Mouse (Mus musculus): Measurements from ENCODE around the gene Atp5g2. TPM values are rescaled to one million over a fixed set of nuclear protein-coding genes. Genes with fewer than 3 reads are reported as not detected.
"Not testable (repeated sequence)": the region's sequence is repeated elsewhere in the genome, so short reads cannot be mapped to it uniquely, and the experiment has no call there.

Gene Atp5g2
- polyA plus RNA-seq, 1 experiment from 2014 or later, result 64.8 TPM

DNA sequence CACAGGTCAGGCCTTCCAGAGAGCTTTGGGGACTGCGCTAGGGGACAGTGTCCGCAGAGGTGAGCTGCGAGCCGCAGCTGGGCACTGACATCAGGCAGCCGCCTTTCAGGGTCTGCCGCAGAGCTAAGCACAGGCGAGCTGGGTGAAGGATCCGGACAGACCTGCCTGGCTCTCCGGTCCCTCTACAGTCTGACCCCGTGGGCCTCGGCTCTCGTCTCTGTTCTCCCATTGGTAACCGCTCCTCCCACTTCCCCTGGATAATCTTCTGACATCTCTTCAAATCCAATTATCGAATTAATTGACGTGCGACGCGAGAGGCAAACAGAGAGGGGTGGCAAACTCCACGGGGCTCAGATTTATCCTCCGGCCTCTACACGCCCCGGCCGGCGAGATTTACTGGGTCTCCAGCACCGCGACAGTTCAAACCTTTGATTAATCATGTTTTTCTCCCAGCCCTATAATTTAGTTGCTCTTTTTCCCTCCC, 20.2 kb upstream of the Atp5g2 start:
- Histone ChIP-seq H3K4me3 (peak overlapping the region; percentile 67), H3K9me3 (no peaks in the 10 kb centered on the region), H3K27me3 (ENCODE audit: insufficient read depth, poor library complexity, severe bottlenecking) (peaks cover 77% of the 10 kb centered on the region), H3K27ac (no peak overlapping the region), H3K36me3 (no peaks in the 10 kb centered on the region), H3K4me1 (peaks cover 18% of the 10 kb centered on the region)
- WGBS, result under 1% methylated on average over 26 of the region's 26 CpGs
- DNase-seq (ENCODE audit: low spot score), result no peak

- no peaks in the 10 kb centered on the region for H3K36me3 ChIP-seq
- H3K4me1 ChIP-seq, result 0 out of 2 replicates have a peak, but pooled peaks cover 3% of the 10 kb centered on the region
- peaks cover 21% of the 10 kb centered on the region; the same call in 1 of the 2 replicates for H3K27me3 ChIP-seq (ENCODE audit: insufficient read depth, poor library complexity, severe bottlenecking)
- no peaks in the 10 kb centered on the region for H3K9me3 ChIP-seq
- no peak overlapping the region for H3K4me3 ChIP-seq
- H3K27ac ChIP-seq, result no peak overlapping the region
- DNase-seq (ENCODE audit: low spot score), result no peak
- WGBS, result 16% methylated on average over 4 of the region's 4 CpGs
Measured at GRCm38 (mm10) chr15:102685791-102686190, 13.6 kb upstream of the Atp5g2 start.

DNA sequence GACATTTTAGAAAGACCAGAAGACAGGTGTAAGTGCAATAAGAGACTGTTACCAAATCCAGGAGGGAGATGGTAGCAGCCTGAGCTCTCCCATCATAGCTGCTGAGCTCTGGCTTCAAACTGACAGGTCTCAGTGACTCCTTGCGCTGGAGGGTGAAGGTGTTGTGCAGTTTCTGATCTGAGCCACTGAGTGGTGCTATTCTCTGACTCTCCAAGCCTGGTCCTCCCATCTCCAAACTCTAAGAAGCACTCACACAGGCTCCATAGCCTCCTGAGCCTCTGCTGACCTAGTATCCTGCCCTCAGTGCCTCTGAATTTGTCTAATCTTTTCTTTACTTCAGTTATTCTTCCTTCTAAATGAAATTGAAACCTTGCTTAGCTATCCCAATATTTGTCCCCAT, 11.5 kb upstream of the Atp5g2 start:
- H3K4me1 ChIP-seq, result 0 out of 2 replicates have a peak, but pooled peaks cover 3% of the 10 kb centered on the region
- no peaks in the 10 kb centered on the region for H3K9me3 ChIP-seq
- H3K36me3 ChIP-seq, result no peaks in the 10 kb centered on the region
- no peak for DNase-seq (ENCODE audit: low spot score)
- no peak overlapping the region for H3K4me3 ChIP-seq
- no peak overlapping the region for H3K27ac ChIP-seq
- 0% methylated on average over 1 of the region's 1 CpGs for WGBS
- H3K27me3 ChIP-seq (ENCODE audit: insufficient read depth, poor library complexity, severe bottlenecking), result peaks cover 10% of the 10 kb centered on the region; the same call in 1 of the 2 replicates

DNA sequence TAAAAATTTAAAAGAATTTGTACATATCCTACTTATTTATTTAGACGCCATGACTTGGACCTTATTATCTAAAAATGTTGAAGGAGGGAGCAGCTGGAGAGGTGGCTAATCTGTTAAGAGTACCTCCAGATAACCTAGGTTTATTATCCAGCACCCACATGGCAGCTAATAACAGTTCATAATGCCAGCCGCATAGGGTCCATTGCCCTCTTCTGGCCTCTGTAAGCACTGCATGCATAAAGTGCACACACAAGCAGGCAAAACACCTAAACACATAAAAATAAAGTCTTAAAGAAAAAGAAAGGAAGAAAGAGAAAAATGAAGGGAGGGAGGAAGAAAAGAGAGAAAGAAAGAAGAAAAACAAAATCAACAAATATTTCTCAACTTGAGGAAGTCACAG, 4.2 kb upstream of the Atp5g2 start:
- no peak overlapping the region for H3K27ac ChIP-seq
- 87% methylated on average over 2 of the region's 2 CpGs for WGBS
- DNase-seq (ENCODE audit: low spot score), result no peak
- no peaks in the 10 kb centered on the region for H3K27me3 ChIP-seq (ENCODE audit: insufficient read depth, poor library complexity, severe bottlenecking)
- H3K4me3 ChIP-seq, result no peak overlapping the region
- H3K4me1 ChIP-seq, result peaks cover 21% of the 10 kb centered on the region
- H3K9me3 ChIP-seq, result no peaks in the 10 kb centered on the region
- no peaks in the 10 kb centered on the region for H3K36me3 ChIP-seq

- DNase-seq (ENCODE audit: low spot score), result peak; percentile 92
- Histone ChIP-seq H3K4me3 (peak overlapping the region; percentile 72), H3K36me3 (peaks cover 10% of the 10 kb centered on the region; the same call in 1 of the 2 replicates), H3K4me1 (peaks cover 31% of the 10 kb centered on the region), H3K27me3 (ENCODE audit: insufficient read depth, poor library complexity, severe bottlenecking) (no peaks in the 10 kb centered on the region), H3K27ac (peak overlapping the region; percentile 100), H3K9me3 (no peaks in the 10 kb centered on the region)
- WGBS, result 2% methylated on average over 10 of the region's 10 CpGs
Measured at GRCm38 (mm10) chr15:102673548-102673947, 1.4 kb upstream of the Atp5g2 start.

GRCm38 (mm10) chr15:102671721-102672214, 384 bp downstream of the Atp5g2 start:
- under 1% methylated on average over 34 of the region's 34 CpGs for WGBS
- Histone ChIP-seq H3K9me3 (no peaks in the 10 kb centered on the region), H3K27ac (peak overlapping the region; percentile 100), H3K4me1 (peaks cover 31% of the 10 kb centered on the region), H3K27me3 (ENCODE audit: insufficient read depth, poor library complexity, severe bottlenecking) (no peaks in the 10 kb centered on the region), H3K36me3 (peaks cover 23% of the 10 kb centered on the region), H3K4me3 (peak overlapping the region; percentile 72)
- peak; percentile 93 for DNase-seq (ENCODE audit: low spot score)

- no peaks in the 10 kb centered on the region for H3K9me3 ChIP-seq
- peak; percentile 99 for DNase-seq (ENCODE audit: low spot score)
- peaks cover 31% of the 10 kb centered on the region for H3K4me1 ChIP-seq
- H3K27me3 ChIP-seq (ENCODE audit: insufficient read depth, poor library complexity, severe bottlenecking), result no peaks in the 10 kb centered on the region
- peak overlapping the region; percentile 83 for H3K4me3 ChIP-seq
- WGBS, result under 1% methylated on average over 53 of the region's 53 CpGs
- peak overlapping the region; percentile 100 for H3K27ac ChIP-seq
- peaks cover 31% of the 10 kb centered on the region for H3K36me3 ChIP-seq
Measured at GRCm38 (mm10) chr15:102670767-102671575, 1.2 kb downstream of the Atp5g2 start.

GRCm38 (mm10) chr15:102670281-102670680, 1.9 kb downstream of the Atp5g2 start:
- DNase-seq (ENCODE audit: low spot score), result no peak
- 17% methylated on average over 6 of the region's 6 CpGs for WGBS

DNA sequence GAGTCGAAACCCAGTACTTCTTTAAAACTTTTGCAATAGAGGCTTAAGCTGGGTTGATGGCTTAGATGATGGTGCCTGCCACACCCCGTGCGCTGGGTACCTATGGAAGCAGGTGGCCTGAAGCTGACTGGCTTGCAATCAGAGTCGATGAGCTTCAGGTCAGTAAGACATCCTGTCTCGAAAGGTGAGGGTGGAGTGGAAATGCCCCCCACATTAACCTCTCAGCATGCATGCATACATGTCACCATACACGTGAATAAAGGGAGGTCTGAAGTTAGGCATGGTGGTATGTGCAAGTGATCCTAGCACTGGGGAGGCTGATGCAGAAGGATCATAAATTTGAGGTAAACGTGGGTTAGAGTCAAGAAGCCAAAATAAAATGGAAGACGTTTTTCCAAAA, 2.6 kb downstream of the Atp5g2 start:
- no peak for DNase-seq (ENCODE audit: low spot score)
- Histone ChIP-seq H3K4me1 (peaks cover 31% of the 10 kb centered on the region), H3K27ac (peak overlapping the region; percentile 100), H3K36me3 (peaks cover 43% of the 10 kb centered on the region), H3K4me3 (peak overlapping the region; percentile 83), H3K27me3 (ENCODE audit: insufficient read depth, poor library complexity, severe bottlenecking) (no peaks in the 10 kb centered on the region), H3K9me3 (no peaks in the 10 kb centered on the region)
- WGBS, result 87% methylated on average over 8 of the region's 8 CpGs

More at GRCm38 (mm10) chr15:102670281-102670680, 1.9 kb downstream of the Atp5g2 start:
- H3K4me3 ChIP-seq, result peak overlapping the region; percentile 83
- H3K36me3 ChIP-seq, result peaks cover 36% of the 10 kb centered on the region
- H3K27ac ChIP-seq, result peak overlapping the region; percentile 100
- H3K4me1 ChIP-seq, result peaks cover 31% of the 10 kb centered on the region
- no peaks in the 10 kb centered on the region for H3K27me3 ChIP-seq (ENCODE audit: insufficient read depth, poor library complexity, severe bottlenecking)
- no peaks in the 10 kb centered on the region for H3K9me3 ChIP-seq

GRCm38 (mm10) chr15:102665494-102665893, 6.7 kb downstream of the Atp5g2 start:
- 53% methylated on average over 4 of the region's 4 CpGs for WGBS
- no peak overlapping the region for H3K4me3 ChIP-seq
- no peak overlapping the region for H3K27ac ChIP-seq
- no peaks in the 10 kb centered on the region for H3K9me3 ChIP-seq
- peaks cover 79% of the 10 kb centered on the region for H3K36me3 ChIP-seq
- peak; percentile 80 for DNase-seq (ENCODE audit: low spot score)
- no peaks in the 10 kb centered on the region for H3K27me3 ChIP-seq (ENCODE audit: insufficient read depth, poor library complexity, severe bottlenecking)
- H3K4me1 ChIP-seq, result peaks cover 10% of the 10 kb centered on the region; the same call in 1 of the 2 replicates

GRCm38 (mm10) chr15:102663825-102664224, 8.3 kb downstream of the Atp5g2 start:
- DNase-seq (ENCODE audit: low spot score), result no peak
- H3K4me1 ChIP-seq, result no peaks in the 10 kb centered on the region
- H3K27ac ChIP-seq, result no peak overlapping the region
- peaks cover 77% of the 10 kb centered on the region for H3K36me3 ChIP-seq
- H3K9me3 ChIP-seq, result no peaks in the 10 kb centered on the region
- no peak overlapping the region for H3K4me3 ChIP-seq
- 95% methylated on average over 8 of the region's 8 CpGs for whole genome bisulfite sequencing
- no peaks in the 10 kb centered on the region for H3K27me3 ChIP-seq (ENCODE audit: insufficient read depth, poor library complexity, severe bottlenecking)

- WGBS, result no CpG with 5 or more reads among the region's 2 CpGs
- H3K36me3 ChIP-seq, result peaks cover 70% of the 10 kb centered on the region
- DNase-seq (ENCODE audit: low spot score); H3K27ac ChIP-seq; H3K27me3 ChIP-seq (ENCODE audit: insufficient read depth, poor library complexity, severe bottlenecking); H3K4me3 ChIP-seq; H3K9me3 ChIP-seq; H3K4me1 ChIP-seq: not testable (repeated sequence)
Measured at GRCm38 (mm10) chr15:102662601-102663000, 9.6 kb downstream of the Atp5g2 start.

DNA sequence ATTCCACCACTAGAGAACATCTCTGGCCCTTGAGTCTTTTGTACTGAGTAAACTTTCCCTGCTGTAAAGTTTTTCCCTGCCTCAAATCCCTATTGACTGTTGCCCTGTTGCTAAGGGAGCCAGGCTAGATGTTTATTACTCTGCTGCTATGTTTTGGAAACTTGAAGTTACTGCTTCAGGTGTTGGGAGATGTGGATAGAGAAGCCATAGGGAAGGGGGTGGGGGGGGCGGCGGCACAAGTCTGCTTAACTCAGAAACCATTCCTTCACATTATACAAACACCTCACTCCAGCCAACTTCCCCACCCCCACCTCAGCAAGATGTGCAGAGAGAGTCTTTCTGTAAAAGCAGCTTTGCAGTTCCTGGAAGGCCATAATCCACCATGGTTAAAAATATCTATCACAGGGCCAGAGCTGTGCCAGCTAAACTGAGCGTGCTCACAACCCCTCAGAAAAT, 14.2 kb downstream of the Atp5g2 start:
- Histone ChIP-seq H3K27me3 (ENCODE audit: insufficient read depth, poor library complexity, severe bottlenecking) (no peaks in the 10 kb centered on the region), H3K27ac (peak overlapping the region; percentile 80), H3K36me3 (peaks cover 25% of the 10 kb centered on the region), H3K4me3 (no peak overlapping the region), H3K9me3 (no peaks in the 10 kb centered on the region), H3K4me1 (peaks cover 19% of the 10 kb centered on the region)
- WGBS, result 54% methylated on average over 3 of the region's 3 CpGs
- no peak for DNase-seq (ENCODE audit: low spot score)
